Comparison of ENCODE assay signal across 26 mouse cellular contexts in the genomic region with DNA sequence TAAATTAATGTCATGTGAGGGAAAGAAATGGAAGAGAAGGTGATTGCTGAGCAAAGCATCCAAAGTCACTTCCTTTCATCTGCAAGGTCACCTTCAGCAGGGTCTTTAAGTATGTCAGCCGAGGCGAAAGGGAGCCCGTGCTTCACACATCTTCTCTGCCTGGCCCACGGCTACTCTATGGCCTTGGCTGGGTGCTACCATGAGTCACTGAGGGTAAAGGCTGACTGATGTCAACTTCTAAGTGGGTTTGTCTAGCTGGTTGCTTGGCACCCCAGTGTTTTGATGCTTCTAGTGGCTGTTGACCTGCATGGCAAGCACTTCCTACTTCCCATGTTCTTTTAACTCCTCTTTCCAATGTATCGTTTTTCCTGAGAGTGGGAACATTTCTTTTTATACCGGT. TPM values are rescaled to one million over a fixed set of nuclear protein-coding genes. Genes with fewer than 3 reads are reported as not detected.
"Had no signal": no experiment of that assay in that cellular context is flagged by ENCODE, and none has a peak within 500 bp of the region (broad histone marks: within the 10 kb centered on the region; RNA-seq: fewer than 3 reads in every experiment).

No protein-coding gene starts in this region.

- H3K4me2 ChIP-seq: limb, embryonic 12.5 days; limb, embryonic 15.5 days; liver, embryonic 11.5 days; lung, embryonic 14.5 days; midbrain, embryonic 12.5 days; midbrain, embryonic 15.5 days; neural tube, embryonic 12.5 days; neural tube, embryonic 15.5 days had no signal

- H3K36me3 ChIP-seq: limb, embryonic 12.5 days; limb, embryonic 15.5 days; midbrain, embryonic 12.5 days; midbrain, embryonic 15.5 days; neural tube, embryonic 12.5 days; neural tube, embryonic 15.5 days had no signal

- H3K27ac ChIP-seq: limb, embryonic 12.5 days; limb, embryonic 15.5 days; liver, embryonic 14.5 days; macrophage; midbrain, embryonic 12.5 days; midbrain, embryonic 15.5 days; neural tube, embryonic 12.5 days; neural tube, embryonic 15.5 days had no signal

- H3K9ac ChIP-seq: limb, embryonic 12.5 days; limb, embryonic 15.5 days; liver, embryonic 14.5 days; liver, postnatal 0 days; lung, embryonic 14.5 days; midbrain, embryonic 12.5 days; midbrain, embryonic 15.5 days; neural tube, embryonic 12.5 days; neural tube, embryonic 15.5 days had no signal

- ATAC-seq: midbrain, embryonic 15.5 days had no signal

- DNase-seq: kidney, adult 9 months; kidney, postnatal 14 days; kidney, postnatal 4 days; left cerebral cortex, postnatal 4 days; liver, postnatal 0 days; lung, embryonic 14.5 days; retina, postnatal 1 day; right cerebral cortex, postnatal 25 days; spleen, adult 18-20 months; thymus, adult 18-20 months; thymus, postnatal 36 days had no signal

- H3K27me3 ChIP-seq: limb, embryonic 12.5 days; limb, embryonic 15.5 days; midbrain, embryonic 12.5 days; midbrain, embryonic 15.5 days; neural tube, embryonic 12.5 days; neural tube, embryonic 15.5 days had no signal

- H3K4me1 ChIP-seq: limb, embryonic 12.5 days; limb, embryonic 15.5 days; midbrain, embryonic 12.5 days; midbrain, embryonic 15.5 days; neural tube, embryonic 12.5 days; neural tube, embryonic 15.5 days had no signal

- H3K4me3 ChIP-seq: limb, embryonic 12.5 days; limb, embryonic 15.5 days; midbrain, embryonic 12.5 days; midbrain, embryonic 15.5 days; neural tube, embryonic 12.5 days; neural tube, embryonic 15.5 days had no signal

- H3K9me3 ChIP-seq: limb, embryonic 12.5 days; limb, embryonic 15.5 days; midbrain, embryonic 12.5 days; midbrain, embryonic 15.5 days; neural tube, embryonic 12.5 days; neural tube, embryonic 15.5 days had no signal

RNA-seq across cellular contexts. Expression of a gene that starts 20.3 kb away (rescaled TPM):
- total RNA-seq: layer of hippocampus, postnatal 14 days; left cerebral cortex, postnatal 4 days; megakaryocyte, adult 5-6 weeks had no signal
- polyA plus RNA-seq: kidney, embryonic 16.5 days; limb, embryonic 12.5 days; limb, embryonic 15.5 days; liver, embryonic 11.5 days; liver, embryonic 14.5 days; liver, postnatal 0 days; lung, embryonic 14.5 days; lung, postnatal 0 days; macrophage; midbrain, embryonic 12.5 days; midbrain, embryonic 15.5 days; neural tube, embryonic 12.5 days; neural tube, embryonic 15.5 days; stomach, embryonic 16.5 days; testis, adult 2 months had no signal

RNA-seq across cellular contexts. Expression of a gene that starts 36.7 kb away (rescaled TPM):
- total RNA-seq: megakaryocyte, adult 5-6 weeks had no signal
- polyA plus RNA-seq: macrophage had no signal

RNA-seq across cellular contexts. Expression of a gene that starts 52.2 kb away (rescaled TPM):
- total RNA-seq: megakaryocyte, adult 5-6 weeks had no signal
- polyA plus RNA-seq: liver, embryonic 14.5 days; liver, postnatal 0 days; macrophage; testis, adult 2 months had no signal
